Mouse (Mus musculus): Measurements from ENCODE around the gene Ints5.

Gene Ints5

GRCm38 (mm10) chr19:8928689-8929223 lies 36.0 kb downstream of the Ints5 start:
- no peak for DNase-seq (ENCODE audit: low spot score in 2 of 2)

- DNase-seq (ENCODE audit: low spot score in 2 of 2), result peak in 1 of 2 experiments; percentile 64
Measured at GRCm38 (mm10) chr19:8929224-8930088, 36.7 kb downstream of the Ints5 start, which contains the start of the genes Rom1 and Eml3. Gene Rom1, minus strand, starts transcription at chr19:8929356. Gene Eml3, plus strand, starts transcription at chr19:8929552.

GRCm38 (mm10) chr19:8930117-8930516 lies 37.3 kb downstream of the Ints5 start:
- DNase-seq (ENCODE audit: low spot score in 2 of 2), result no peak

- no peak for DNase-seq (ENCODE audit: low spot score in 2 of 2)
Measured at GRCm38 (mm10) chr19:8930771-8931170, 38.0 kb downstream of the Ints5 start.

DNA sequence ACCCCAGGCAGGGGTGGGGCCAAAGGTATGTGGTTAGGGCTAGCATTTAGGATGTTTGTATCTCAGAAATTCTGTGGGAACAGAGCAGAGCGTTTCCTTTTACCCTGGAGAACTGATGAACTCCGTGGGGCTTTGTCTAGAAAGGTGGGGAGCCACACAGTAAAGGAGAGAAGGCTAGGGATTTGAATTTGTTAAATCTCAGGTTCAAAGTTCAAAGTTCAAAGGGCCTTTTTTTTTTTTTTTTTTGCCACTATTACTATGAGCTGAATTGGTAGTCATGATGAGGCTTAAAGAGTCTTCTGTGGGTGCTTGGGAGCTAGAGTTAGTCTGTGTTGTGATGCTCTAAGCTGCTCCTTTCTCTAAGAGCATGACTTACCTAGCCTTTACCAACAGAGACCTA lies 43.9 kb downstream of the Ints5 start:
- no peak for DNase-seq (ENCODE audit: low spot score in 2 of 2)

DNA sequence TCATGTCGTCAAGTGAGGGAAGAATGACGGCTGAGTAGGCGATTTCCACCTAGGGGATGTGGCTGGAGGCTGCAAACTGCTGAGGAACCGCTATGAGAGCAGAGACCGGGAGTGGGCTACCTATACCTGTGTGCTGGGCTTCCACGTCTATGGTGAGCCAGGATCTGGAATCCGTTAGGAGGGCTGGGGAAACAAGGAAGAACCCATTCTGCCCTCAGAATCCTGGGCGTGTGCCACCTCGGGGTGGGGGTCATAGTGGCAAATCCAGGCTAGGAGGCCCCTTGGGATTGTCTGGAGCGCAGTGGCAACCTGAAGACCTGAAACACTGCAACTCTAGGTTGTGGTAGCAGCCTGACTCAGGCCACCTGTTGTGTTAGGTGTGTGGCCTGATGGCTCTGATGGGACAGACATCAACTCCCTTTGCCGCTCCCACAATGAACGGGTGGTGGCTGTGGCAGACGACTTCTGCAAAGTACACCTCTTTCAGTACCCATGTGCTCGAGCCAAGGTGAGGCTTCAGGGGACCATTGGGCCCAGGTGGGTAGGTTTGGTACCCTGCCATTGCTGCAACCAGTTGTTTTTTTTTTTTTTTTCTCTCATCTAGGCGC lies 47.8 kb downstream of the Ints5 start:
- no peak for DNase-seq (ENCODE audit: low spot score in 2 of 2)

GRCm38 (mm10) chr19:8941136-8941514 lies 48.3 kb downstream of the Ints5 start:
- no peak for DNase-seq (ENCODE audit: low spot score in 2 of 2)

DNA sequence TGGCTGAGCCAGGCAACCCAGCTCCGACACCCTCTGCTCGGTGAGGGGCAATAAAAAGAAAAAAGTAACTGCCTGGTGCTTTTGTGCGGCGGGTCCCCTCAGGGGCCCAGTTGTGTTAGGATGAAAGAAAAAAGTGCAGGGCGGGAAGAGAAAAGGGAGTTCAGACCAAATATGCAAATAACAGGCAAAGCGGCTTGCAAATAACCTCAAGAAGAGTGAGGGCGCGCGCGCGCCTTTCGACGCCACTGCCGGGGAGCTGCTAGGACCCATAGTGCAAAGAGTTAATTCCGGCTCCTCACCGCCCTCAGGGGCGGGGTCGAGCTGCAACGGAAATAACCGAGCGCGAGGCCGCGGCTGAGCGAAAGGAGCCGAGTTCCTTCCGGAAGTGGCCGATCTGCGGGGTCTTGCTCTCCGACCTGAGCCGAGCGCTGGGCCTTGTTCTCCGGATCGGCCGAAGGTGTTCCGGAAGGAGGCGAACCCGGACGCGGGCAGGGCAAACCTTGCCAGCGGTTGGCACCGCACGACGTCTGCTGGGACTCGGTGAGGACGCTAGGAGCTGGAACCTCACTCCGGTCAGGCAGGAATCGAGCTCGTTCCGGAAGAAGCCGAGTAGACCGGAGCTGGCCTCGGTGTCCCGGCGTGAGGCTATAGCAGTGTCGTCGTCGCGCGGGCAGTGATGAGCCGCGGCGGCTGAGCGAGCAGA lies 48.9 kb downstream of the Ints5 start, which contains the start of gene Mta2:
Mta2 (plus strand) TSS at position 361 of the 703 bp plus-strand sequence.
- peak; percentile 97 to 99 for DNase-seq (ENCODE audit: low spot score in 2 of 2)

DNA sequence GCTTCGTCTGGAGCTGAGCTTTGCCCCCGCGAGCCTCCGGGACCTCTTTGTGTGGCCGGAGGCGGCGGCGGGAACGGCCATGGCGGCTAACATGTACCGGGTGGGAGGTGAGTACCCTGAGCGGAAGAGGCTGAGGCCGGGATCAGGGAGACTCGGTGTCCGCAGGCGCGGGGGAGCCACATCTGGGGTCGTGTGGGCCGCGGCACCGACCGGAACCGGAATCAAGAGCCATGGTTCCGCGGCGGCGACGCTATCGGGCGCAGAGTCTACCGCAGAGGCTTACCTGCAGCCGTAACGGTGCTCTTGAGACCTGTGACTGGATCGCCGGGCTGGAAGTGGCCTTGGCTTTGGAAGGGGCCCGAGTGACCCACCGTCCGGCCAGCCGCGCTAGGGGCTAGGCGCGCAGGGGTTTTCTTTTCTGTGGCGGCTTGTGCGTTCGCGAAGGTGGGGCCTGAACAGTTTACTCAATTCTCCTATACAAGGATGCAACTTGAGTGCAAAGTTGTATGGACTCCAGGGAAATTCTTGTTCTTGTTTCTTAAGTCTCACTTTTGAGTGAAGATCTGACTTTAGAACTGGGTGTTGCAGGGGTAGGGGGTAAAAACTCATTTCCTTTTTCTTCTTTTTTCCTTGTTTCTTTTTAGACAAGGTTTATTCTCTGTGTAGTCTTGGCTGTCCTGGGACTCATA lies 49.6 kb downstream of the Ints5 start:
- peak in 1 of 2 experiments; percentile 42 for DNase-seq (ENCODE audit: low spot score in 2 of 2)

DNA sequence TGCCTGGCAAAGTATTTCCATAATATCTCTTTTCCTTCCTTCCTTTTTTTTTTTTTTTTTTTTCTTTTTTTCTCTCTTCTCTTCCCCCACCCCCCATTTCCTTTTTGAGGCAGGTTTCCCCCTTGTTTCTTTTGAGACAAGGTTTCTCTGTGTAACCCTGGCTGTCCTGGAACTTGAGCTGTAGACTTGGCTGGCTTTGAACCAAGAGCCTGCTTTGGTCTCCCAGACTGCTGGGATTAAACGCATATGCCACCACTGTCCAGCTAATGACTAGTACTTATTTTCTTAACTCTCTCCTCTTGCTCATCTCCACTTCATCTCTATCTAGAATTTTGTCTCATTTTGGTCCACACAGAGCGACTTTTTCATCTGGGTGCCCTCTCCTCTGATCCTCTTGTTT lies 50.2 kb downstream of the Ints5 start:
- DNase-seq (ENCODE audit: low spot score in 2 of 2), result no peak

DNA sequence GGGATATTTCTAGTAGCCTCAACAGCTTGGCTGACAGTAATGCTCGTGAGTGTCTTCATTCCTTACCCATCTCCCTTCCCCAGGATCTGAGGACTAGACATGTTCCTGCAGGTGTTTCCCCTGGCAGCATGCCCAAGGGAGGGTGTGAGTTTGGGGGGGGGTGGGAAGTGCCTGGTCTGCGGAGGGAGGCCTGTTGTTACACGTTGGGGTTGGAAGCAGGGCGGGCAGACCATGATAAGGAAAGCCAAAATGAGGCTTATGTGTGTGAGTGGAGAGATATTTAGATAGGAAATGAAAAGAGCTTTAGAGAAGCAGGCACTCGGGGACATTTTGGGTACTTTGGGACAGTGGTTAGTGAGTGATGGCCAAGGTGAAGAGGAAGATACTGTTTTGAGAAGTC lies 51.3 kb downstream of the Ints5 start:
- DNase-seq (ENCODE audit: low spot score in 2 of 2), result no peak

DNA sequence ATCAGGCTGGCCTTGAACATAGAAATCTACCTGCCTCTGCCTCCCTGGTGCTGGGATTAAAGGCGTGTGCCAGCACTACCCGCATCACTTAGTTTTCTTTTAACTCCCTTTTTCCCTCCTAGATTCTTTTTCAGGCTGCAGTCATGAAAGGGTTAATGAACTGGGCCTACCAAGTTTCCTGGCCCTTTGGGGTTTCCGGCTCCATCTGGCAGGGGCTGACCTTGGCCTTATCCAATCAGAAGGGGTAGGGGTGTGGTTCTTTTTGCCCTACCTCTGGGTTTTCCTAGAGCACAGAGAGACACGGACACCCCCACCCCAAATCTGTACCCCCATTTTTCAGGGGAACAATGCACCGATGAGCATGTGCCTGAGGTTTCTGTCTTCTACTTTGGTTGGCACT lies 51.9 kb downstream of the Ints5 start:
- peak in 1 of 2 experiments; percentile 72 for DNase-seq (ENCODE audit: low spot score in 2 of 2)

- no peak for DNase-seq (ENCODE audit: low spot score in 2 of 2)
Measured at GRCm38 (mm10) chr19:8945251-8945650, 52.4 kb downstream of the Ints5 start.

- DNase-seq (ENCODE audit: low spot score in 2 of 2), result no peak
Measured at GRCm38 (mm10) chr19:8946929-8947328, 54.1 kb downstream of the Ints5 start.

Measured in cerebellum, postnatal 4 days (tissue).